Mouse (Mus musculus) heart, adult 2 months (tissue): ENCODE results near the gene Zyx. TPM values are rescaled to one million over a fixed set of nuclear protein-coding genes. Genes with fewer than 3 reads are reported as not detected.
A peak's percentile ranks its signal among the peaks of the same experiment; 100 is the strongest.

Experiments
- DNase-seq, 2 experiments: peaks; one replicate each; pipeline ENCODE4 v3.0.0; 2021
- H3K27ac ChIP-seq: fragments of 200-600 bp; 2 replicates; pipeline ENCODE4 v1.8.1; 2022
- H3K27me3 ChIP-seq: fragments of 200-500 bp; 2 replicates; pipeline ENCODE4 v1.6.1; 2012; ENCODE audit warnings: mild to moderate bottlenecking, low read length, inconsistent platforms, mixed read lengths; ENCODE audit not compliant: control insufficient read depth, insufficient read depth
- H3K36me3 ChIP-seq: fragments of 200-500 bp; 2 replicates; pipeline ENCODE4 v1.6.1; 2012; ENCODE audit warnings: low read length, inconsistent platforms; ENCODE audit not compliant: control insufficient read depth, insufficient read depth
- H3K4me1 ChIP-seq: fragments of 200-500 bp; 2 replicates; pipeline ENCODE4 v1.6.1; 2011; ENCODE audit warnings: low read length; ENCODE audit not compliant: control insufficient read depth, insufficient read depth
- H3K4me3 ChIP-seq: fragments of 200-600 bp; 2 replicates; pipeline ENCODE4 v1.8.1; 2022
- H3K79me2 ChIP-seq: fragments of 200-500 bp; replicated peaks from 2 replicates; pipeline ENCODE4 v1.6.1; 2012; ENCODE audit warnings: mild to moderate bottlenecking, inconsistent platforms, low read length, moderate library complexity, mixed read lengths; ENCODE audit not compliant: control insufficient read depth, insufficient read depth
- H3K9ac ChIP-seq: fragments of 200-500 bp; 2 replicates; pipeline ENCODE4 v1.6.1; 2012; ENCODE audit warnings: low read depth, mild to moderate bottlenecking, control low read depth, inconsistent platforms, low read length, mixed read lengths
- CTCF ChIP-seq: fragments of 200-600 bp; IDR thresholded peaks from 2 replicates; pipeline ENCODE4 v1.8.1; 2022; ENCODE audit warnings: antibody characterized with exemption, mild to moderate bottlenecking, moderate library complexity
- EP300 ChIP-seq: fragments of 200-500 bp; IDR thresholded peaks from 2 replicates; pipeline ENCODE4 v1.6.1; 2011; ENCODE audit warnings: low read depth, low read length, control low read depth; ENCODE audit not compliant: insufficient read depth
- POLR2A ChIP-seq: fragments of 200-500 bp; IDR thresholded peaks from 2 replicates; pipeline ENCODE4 v1.6.1; 2011; ENCODE audit warnings: mild to moderate bottlenecking, low read depth, low read length, control low read depth; ENCODE audit not compliant: insufficient read depth
- WGBS: fragments of 180-500 bp; shearing (Covaris S2); methylation state at CpG from one replicate; pipeline ENCODE4 v1.1.7; 2018; 5-methylcytosine and 5-hydroxymethylcytosine counted together
- intact Hi-C: fragments of 180-260 bp; cut with DNase I; formaldehyde crosslinking; loops from one replicate; pipeline ENCODE4 v1.15.1; 2025
- long read RNA-seq: library from polyadenylated mRNA; stranded (forward); transcript quantifications from one replicate; pipeline ENCODE4 v2.0.0, GENCODE M21; 2021
- polyA plus RNA-seq: library from polyadenylated mRNA; depleted of rRNA; stranded (reverse); fragments of >200 nt; gene quantifications from 2 replicates; pipeline ENCODE4 v1.2.3, GENCODE M21; 2012; rRNA removed
- total RNA-seq, 2 experiments: library from RNA; stranded (reverse); gene quantifications; 2 replicates each; pipeline ENCODE4 v1.2.3; 2021

Zyx gene
- 10 to 100 TPM; 45.8 to 60.2 TPM for total RNA-seq
- 77.7 and 110 TPM in 2 replicates for polyA plus RNA-seq
- long read RNA-seq, transcript Zyx-201 (9 exons, 2,301 nt), result minor isoform, 8 of 59 reads
- long read RNA-seq, transcript Zyx-207 (10 exons, 2,605 nt), result major isoform, 18 of 59 reads
- long read RNA-seq, partial matches to known transcripts, result 26 of 59 reads
- long read RNA-seq, other reads (novel, unspliced or antisense), result 5 of 59 reads

DNA sequence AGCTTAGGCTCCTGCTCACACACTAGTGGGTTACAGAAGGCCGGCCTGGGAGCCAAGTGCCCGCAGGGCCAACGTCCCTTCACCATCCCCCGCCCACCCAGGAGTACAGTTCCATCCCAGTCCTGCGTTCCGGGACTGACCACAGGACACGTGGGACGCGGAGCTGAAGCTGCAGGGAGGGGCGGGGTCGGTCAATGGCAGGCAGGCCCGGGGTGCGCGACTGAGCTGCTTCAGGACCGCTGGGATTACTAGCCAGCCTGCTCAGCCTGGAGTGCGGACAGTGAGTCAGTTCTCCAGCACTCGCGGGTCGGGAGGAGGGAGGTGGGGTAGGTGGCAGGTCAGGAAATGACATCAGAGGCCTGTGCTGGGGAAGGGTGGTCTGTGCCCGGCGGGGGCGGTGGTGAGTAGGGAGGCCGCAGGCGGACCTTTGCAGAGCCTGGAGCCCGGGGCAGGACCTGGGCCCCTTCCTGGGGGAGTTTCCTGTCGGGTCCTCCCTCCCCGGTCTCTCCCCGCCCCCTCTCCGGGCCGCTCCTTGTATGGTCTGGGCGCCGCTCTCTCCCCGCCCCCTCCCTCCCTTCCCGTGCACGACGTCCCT lies at the start of gene Zyx:
Gene Zyx (plus strand): TSS at position 205 of the 595 bp plus-strand sequence.
- Histone ChIP-seq H3K9ac (peak within 1 kb of the TSS; percentile 98), H3K27ac (peak within 1 kb of the TSS; percentile 99), H3K36me3 (peaks cover 22% of the 10 kb centered on the region), H3K27me3 (no peaks in the 10 kb centered on the region), H3K4me3 (peak within 1 kb of the TSS; percentile 78), H3K79me2 (no peaks in the 10 kb centered on the region), H3K4me1 (peaks cover 18% of the 10 kb centered on the region)
- peak; percentile 70 for TF ChIP-seq POLR2A
- TF ChIP-seq EP300, result no peak; the same call in 1 of the 2 replicates
- TF ChIP-seq CTCF, result peak; percentile 65
- peak; percentile 94 to 97 for DNase-seq
- intact Hi-C loops, result loop anchor here (1.0 to 5.0 kb wide), 6 partner anchors 24 to 234 kb away; partner anchors contain the start of genes Casp2, Epha1 and Tas2r126
- WGBS, result under 1% methylated on average over 24 of the region's 36 CpGs

DNA sequence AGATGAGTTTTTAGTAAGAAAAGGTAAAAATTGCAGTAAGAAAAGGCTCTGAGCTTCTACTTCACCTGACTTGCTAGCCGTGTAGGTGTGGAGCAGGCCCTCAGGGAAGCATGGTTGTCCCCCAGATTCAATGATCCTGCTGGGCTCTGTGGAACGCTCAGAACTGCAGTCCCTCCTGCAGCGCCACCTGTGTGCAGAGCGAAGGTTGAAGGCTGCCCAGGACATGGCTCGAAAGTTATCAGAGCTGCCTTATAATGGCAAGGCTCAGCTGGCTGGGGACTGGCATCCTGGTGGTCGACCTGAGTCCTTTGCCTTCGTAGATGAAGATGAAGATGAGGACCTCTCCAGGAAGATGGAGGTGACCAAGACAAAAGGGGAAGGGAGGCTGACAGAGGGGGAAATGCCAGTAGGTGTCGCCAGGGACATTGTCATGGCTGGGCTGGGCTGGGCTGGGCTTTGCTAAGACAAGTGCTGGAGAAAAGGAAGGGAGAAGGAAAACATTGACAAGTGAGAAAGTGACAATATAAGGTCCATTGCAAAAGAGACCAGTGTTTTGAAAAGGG lies 39.5 kb upstream of the Zyx start:
- TF ChIP-seq CTCF (peak; percentile 38), POLR2A (no peak)
- intact Hi-C loops, result loop anchor here (10.0 kb wide), 1 partner anchor 275 kb away; no protein-coding TSS in a partner anchor
- Histone ChIP-seq H3K9ac (no peak overlapping the region), H3K4me1 (no peaks in the 10 kb centered on the region), H3K27me3 (no peaks in the 10 kb centered on the region), H3K4me3 (no peak overlapping the region), H3K27ac (no peak overlapping the region), H3K79me2 (no peaks in the 10 kb centered on the region), H3K36me3 (no peaks in the 10 kb centered on the region)
- DNase-seq, result no peak
- 55% methylated on average over 8 of the region's 8 CpGs for WGBS

DNA sequence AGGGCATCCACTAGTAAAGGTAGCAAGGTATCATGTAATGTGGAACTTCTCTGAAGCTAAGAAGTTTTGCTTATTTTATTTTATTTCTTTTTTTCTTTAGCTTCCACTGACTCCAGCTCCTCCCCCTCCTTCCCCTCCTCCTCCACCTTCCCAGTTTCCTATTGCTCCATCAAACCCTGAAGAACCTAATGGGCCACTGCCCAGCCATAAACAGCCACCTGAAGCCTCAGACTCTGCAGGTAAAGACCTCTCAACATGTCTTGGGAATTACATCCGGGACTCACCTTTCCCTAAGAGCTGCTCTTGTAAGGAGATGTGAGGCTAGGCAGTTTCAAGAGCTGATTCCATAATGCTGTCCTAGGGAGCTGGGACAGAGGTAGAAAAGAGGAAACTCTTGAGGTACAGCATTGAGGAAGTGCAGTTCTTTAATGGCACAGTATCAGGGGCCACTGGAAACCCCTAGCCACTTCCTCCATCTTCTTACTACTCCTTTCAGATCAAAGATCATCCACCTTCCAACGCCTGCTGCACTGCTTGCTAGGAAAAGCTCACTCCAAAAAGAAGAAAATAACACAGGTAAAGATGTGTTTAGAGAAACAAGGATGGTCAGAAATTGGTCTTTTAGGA lies 38.9 kb upstream of the Zyx start:
- H3K79me2 ChIP-seq, result no peaks in the 10 kb centered on the region
- no peaks in the 10 kb centered on the region for H3K4me1 ChIP-seq
- H3K4me3 ChIP-seq, result no peak overlapping the region
- intact Hi-C loops, result loop anchor here (10.0 kb wide), 1 partner anchor 274 kb away; no protein-coding TSS in a partner anchor
- TF ChIP-seq CTCF (no peak), POLR2A (no peak), EP300 (no peak)
- no peak overlapping the region for H3K9ac ChIP-seq
- no peak overlapping the region for H3K27ac ChIP-seq
- 84% methylated on average over 2 of the region's 2 CpGs for WGBS
- DNase-seq, result no peak
- no peaks in the 10 kb centered on the region for H3K36me3 ChIP-seq
- H3K27me3 ChIP-seq, result no peaks in the 10 kb centered on the region

DNA sequence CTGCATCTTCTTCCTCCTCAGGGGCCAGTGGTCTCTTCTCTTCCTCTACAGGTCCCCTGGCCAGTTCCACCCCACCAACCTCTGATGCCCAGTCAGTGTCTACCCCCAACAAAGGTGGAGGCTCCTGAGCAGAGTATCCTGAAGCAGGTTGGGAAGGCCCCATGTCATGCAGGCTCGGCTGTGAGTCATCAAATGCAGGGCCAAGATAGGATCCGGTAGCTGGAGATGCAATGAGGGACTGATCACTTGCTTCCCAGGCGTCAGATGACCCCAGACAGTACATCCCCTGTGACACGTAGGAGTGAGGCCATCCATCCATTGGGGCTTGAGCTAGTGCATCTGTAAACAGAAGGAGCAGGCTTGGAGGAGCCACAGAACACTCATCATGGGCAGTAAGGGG lies 31.1 kb upstream of the Zyx start:
- TF ChIP-seq EP300, result no peak
- no peak for TF ChIP-seq CTCF
- TF ChIP-seq POLR2A, result no peak
- H3K4me3 ChIP-seq, result no peak overlapping the region
- no peaks in the 10 kb centered on the region for H3K36me3 ChIP-seq
- no peaks in the 10 kb centered on the region for H3K27me3 ChIP-seq
- H3K79me2 ChIP-seq, result no peaks in the 10 kb centered on the region
- no peak overlapping the region for H3K9ac ChIP-seq
- intact Hi-C loops, result loop anchor here (10.0 kb wide), 1 partner anchor 267 kb away; no protein-coding TSS in a partner anchor
- 67% methylated on average over 4 of the region's 4 CpGs for WGBS
- H3K27ac ChIP-seq, result no peak overlapping the region
- no peaks in the 10 kb centered on the region for H3K4me1 ChIP-seq
- DNase-seq, result no peak

DNA sequence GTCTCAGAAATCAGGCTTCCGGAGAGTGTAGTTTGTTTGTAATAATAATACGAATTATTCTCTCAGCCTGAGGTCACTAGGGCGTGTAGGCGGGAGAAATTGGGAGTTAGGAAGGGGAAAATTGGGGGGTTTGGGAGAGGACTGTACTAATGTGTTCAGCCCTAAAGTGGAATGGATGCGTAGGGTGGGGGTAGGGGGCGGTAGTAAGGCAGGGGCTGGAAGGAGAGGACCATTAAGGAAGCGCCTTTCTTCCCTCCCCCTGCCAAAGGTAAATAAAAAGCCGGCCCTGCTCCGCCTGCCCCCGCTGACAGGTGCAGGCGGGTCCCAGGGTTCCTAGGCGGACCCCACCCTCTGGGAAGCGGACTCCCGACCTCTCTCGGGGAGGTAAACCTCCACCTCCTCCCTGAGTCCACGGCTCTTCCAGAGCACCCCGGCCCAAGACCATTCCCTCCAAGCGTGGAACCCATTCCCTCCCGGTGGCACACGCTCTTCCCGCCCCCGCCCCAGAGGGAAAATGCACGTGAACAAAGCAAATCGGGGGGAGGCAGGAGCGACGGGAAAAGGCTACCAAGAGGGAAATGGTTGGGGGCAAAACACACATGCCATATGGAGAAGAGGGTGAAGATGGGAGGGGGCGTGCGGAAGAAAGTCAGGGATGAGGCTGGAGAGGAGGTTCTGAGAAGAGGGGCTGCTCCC lies 25.9 kb upstream of the Zyx start:
- Histone ChIP-seq H3K4me3 (peak overlapping the region; percentile 50), H3K9ac (no peak overlapping the region), H3K4me1 (peaks cover 2% of the 10 kb centered on the region), H3K27ac (no peak overlapping the region), H3K36me3 (no peaks in the 10 kb centered on the region), H3K79me2 (no peaks in the 10 kb centered on the region), H3K27me3 (peaks cover 10% of the 10 kb centered on the region)
- DNase-seq, result no peak
- intact Hi-C loops, result loop anchor here (2.0 to 10.0 kb wide), 2 partner anchors 97 to 559 kb away; no protein-coding TSS in a partner anchor
- no peak for TF ChIP-seq CTCF
- TF ChIP-seq POLR2A, result no peak
- no peak for TF ChIP-seq EP300
- 6% methylated on average over 28 of the region's 28 CpGs for WGBS
